Mouse (Mus musculus): ENCODE measurements around the gene Dguok. TPM values are rescaled to one million over a fixed set of nuclear protein-coding genes. Genes with fewer than 3 reads are reported as not detected.
A peak's percentile ranks its signal among the peaks of the same experiment; 100 is the strongest.

Gene Dguok
- polyA plus RNA-seq, 1 experiment from 2014 or later: 63.6 TPM

DNA sequence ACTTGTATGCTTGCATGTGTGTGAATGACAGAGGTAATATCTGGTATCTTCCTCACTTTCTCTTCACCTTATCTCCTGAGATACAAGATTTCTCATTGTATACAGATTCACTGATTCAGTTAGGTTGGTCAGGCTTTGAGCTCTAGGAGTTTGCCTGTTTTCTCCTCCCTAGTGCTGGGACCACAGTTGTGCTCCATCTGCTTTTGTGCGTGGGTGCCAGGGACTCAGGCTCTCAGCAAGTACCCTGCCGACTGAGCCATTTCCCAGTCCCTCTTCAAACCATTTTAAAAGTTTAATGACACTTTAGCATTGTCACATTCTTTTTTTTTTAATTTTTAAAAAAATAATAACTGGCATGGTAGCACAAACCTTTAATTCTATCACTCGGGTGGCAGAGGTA lies 8.4 kb upstream of the Dguok start:
- no peak for DNase-seq (ENCODE audit: extremely low spot score, low spot score)
- no peak overlapping the region for H3K4me3 ChIP-seq
- H3K9me3 ChIP-seq: no peaks in the 10 kb centered on the region
- WGBS: 81% methylated on average over 3 of the region's 3 CpGs
- no peak overlapping the region for H3K27ac ChIP-seq
- no peaks in the 10 kb centered on the region for H3K27me3 ChIP-seq (ENCODE audit: poor library complexity, severe bottlenecking)
- no peaks in the 10 kb centered on the region for H3K4me1 ChIP-seq
- H3K36me3 ChIP-seq (replicated peaks): no peaks in the 10 kb centered on the region

- Histone ChIP-seq H3K27me3 (ENCODE audit: poor library complexity, severe bottlenecking) (no peaks in the 10 kb centered on the region), H3K27ac (no peak overlapping the region), H3K36me3 (replicated peaks) (no peaks in the 10 kb centered on the region), H3K9me3 (no peaks in the 10 kb centered on the region), H3K4me3 (no peak overlapping the region), H3K4me1 (peaks cover 5% of the 10 kb centered on the region)
- peak; percentile 44 for DNase-seq (ENCODE audit: extremely low spot score, low spot score)
- 24% methylated on average over 1 of the region's 1 CpGs for WGBS
Measured at GRCm38 (mm10) chr6:83512495-83512894, 5.7 kb upstream of the Dguok start.

DNA sequence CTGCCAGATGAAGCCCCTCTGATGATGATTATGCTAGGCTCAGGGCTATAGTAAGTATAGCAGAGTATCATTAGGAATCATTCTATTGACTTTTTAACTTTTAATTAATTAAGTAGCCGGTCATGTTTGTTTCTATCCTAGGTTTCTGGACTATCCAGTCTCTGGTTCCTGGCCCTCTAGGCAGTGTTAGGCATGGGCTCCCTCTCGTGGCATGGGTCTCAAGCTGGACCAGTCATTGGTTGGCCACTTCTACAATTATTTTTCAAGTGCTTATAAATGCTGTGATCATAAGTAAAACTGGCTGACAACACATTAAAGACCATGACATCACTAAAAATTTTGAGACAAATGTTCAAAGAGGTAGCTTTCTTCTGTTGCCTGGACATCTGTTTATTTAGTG lies 3.4 kb upstream of the Dguok start:
- Histone ChIP-seq H3K36me3 (replicated peaks) (no peaks in the 10 kb centered on the region), H3K27ac (no peak overlapping the region), H3K9me3 (no peaks in the 10 kb centered on the region), H3K4me3 (no peak overlapping the region), H3K27me3 (ENCODE audit: poor library complexity, severe bottlenecking) (no peaks in the 10 kb centered on the region), H3K4me1 (peaks cover 19% of the 10 kb centered on the region)
- 75% methylated on average over 2 of the region's 2 CpGs for WGBS
- DNase-seq (ENCODE audit: extremely low spot score, low spot score): no peak

GRCm38 (mm10) chr6:83509442-83509841 lies 2.7 kb upstream of the Dguok start:
- 53% methylated on average over 8 of the region's 8 CpGs for WGBS
- DNase-seq (ENCODE audit: extremely low spot score, low spot score): no peak
- H3K27me3 ChIP-seq (ENCODE audit: poor library complexity, severe bottlenecking): no peaks in the 10 kb centered on the region
- no peaks in the 10 kb centered on the region for H3K9me3 ChIP-seq
- peaks cover 24% of the 10 kb centered on the region for H3K4me1 ChIP-seq
- no peak overlapping the region for H3K27ac ChIP-seq
- H3K36me3 ChIP-seq (replicated peaks): no peaks in the 10 kb centered on the region
- no peak overlapping the region for H3K4me3 ChIP-seq

GRCm38 (mm10) chr6:83507168-83507546 lies 388 bp upstream of the Dguok start:
- H3K27ac ChIP-seq: peak overlapping the region; percentile 92
- H3K4me1 ChIP-seq: peaks cover 24% of the 10 kb centered on the region
- no peaks in the 10 kb centered on the region for H3K36me3 ChIP-seq (replicated peaks)
- 40% methylated on average over 6 of the region's 6 CpGs for WGBS
- H3K27me3 ChIP-seq (ENCODE audit: poor library complexity, severe bottlenecking): no peaks in the 10 kb centered on the region
- no peaks in the 10 kb centered on the region for H3K9me3 ChIP-seq
- DNase-seq (ENCODE audit: extremely low spot score, low spot score): no peak
- H3K4me3 ChIP-seq: peak overlapping the region; percentile 82

- 93% methylated on average over 4 of the region's 4 CpGs for WGBS
- Histone ChIP-seq H3K27ac (no peak overlapping the region; the same call in 1 of the 2 replicates), H3K9me3 (no peaks in the 10 kb centered on the region), H3K4me3 (peak overlapping the region; percentile 82), H3K27me3 (ENCODE audit: poor library complexity, severe bottlenecking) (no peaks in the 10 kb centered on the region), H3K36me3 (replicated peaks) (peaks cover 2% of the 10 kb centered on the region), H3K4me1 (peaks cover 24% of the 10 kb centered on the region)
- no peak for DNase-seq (ENCODE audit: extremely low spot score, low spot score)
Measured at GRCm38 (mm10) chr6:83505554-83505953, 1.2 kb downstream of the Dguok start.

DNA sequence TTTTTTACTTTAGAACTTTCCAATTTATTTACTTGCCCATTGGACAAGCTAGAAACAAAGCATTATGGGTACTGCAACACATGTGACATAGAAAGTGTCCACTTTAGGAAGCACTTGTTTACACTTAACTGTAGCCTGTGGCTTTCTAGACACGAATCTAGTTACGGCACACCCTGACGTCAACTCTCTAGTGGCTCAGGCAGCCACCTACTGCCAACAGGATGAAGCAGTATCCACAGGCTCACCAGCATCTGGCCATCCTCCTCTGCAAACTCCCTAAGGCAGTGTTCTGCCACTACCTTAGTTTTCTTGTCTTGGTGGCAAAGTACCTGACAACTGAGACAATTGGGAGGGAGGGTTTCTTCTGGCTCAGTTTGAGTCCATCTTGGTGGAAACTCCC lies 3.4 kb downstream of the Dguok start:
- H3K4me1 ChIP-seq: peaks cover 24% of the 10 kb centered on the region
- no peak overlapping the region for H3K27ac ChIP-seq
- no peaks in the 10 kb centered on the region for H3K27me3 ChIP-seq (ENCODE audit: poor library complexity, severe bottlenecking)
- no peak for DNase-seq (ENCODE audit: extremely low spot score, low spot score)
- peaks cover 14% of the 10 kb centered on the region for H3K36me3 ChIP-seq (replicated peaks)
- 93% methylated on average over 3 of the region's 3 CpGs for WGBS
- H3K4me3 ChIP-seq: no peak overlapping the region
- H3K9me3 ChIP-seq: no peaks in the 10 kb centered on the region

DNA sequence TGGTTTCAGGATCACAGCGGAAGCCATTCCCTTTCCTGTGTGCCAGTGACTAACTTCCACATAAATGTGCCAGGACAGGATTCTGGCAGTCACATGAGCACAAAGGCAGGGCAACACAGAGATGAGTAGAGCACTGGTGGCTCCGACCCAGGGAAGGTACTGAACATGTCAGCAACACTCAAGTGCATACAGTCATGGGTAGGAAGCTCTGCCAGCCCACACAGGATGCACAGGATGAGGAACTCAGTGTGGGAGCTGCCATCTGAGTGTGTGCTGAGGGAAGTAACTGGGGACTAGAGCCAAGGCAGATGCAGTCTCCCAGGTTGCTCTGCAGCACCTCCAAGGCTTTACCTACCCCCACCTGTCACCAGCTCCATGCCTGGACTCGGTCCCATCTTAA lies 4.1 kb downstream of the Dguok start:
- WGBS: 82% methylated on average over 3 of the region's 3 CpGs
- peaks cover 20% of the 10 kb centered on the region for H3K36me3 ChIP-seq (replicated peaks)
- H3K27ac ChIP-seq: no peak overlapping the region
- H3K4me3 ChIP-seq: no peak overlapping the region
- DNase-seq (ENCODE audit: extremely low spot score, low spot score): no peak
- no peaks in the 10 kb centered on the region for H3K27me3 ChIP-seq (ENCODE audit: poor library complexity, severe bottlenecking)
- H3K9me3 ChIP-seq: no peaks in the 10 kb centered on the region
- H3K4me1 ChIP-seq: peaks cover 20% of the 10 kb centered on the region

GRCm38 (mm10) chr6:83501524-83502310 lies 5.1 kb downstream of the Dguok start:
- WGBS: 67% methylated on average over 9 of the region's 9 CpGs
- H3K27me3 ChIP-seq (ENCODE audit: poor library complexity, severe bottlenecking): no peaks in the 10 kb centered on the region
- no peak overlapping the region for H3K27ac ChIP-seq
- no peak overlapping the region for H3K4me3 ChIP-seq
- peaks cover 14% of the 10 kb centered on the region for H3K4me1 ChIP-seq
- no peaks in the 10 kb centered on the region for H3K9me3 ChIP-seq
- DNase-seq (ENCODE audit: extremely low spot score, low spot score): no peak
- H3K36me3 ChIP-seq (replicated peaks): peaks cover 27% of the 10 kb centered on the region

GRCm38 (mm10) chr6:83500462-83500861 lies 6.3 kb downstream of the Dguok start:
- no peak overlapping the region for H3K4me3 ChIP-seq
- 68% methylated on average over 3 of the region's 3 CpGs for WGBS
- DNase-seq (ENCODE audit: extremely low spot score, low spot score): no peak
- H3K27me3 ChIP-seq (ENCODE audit: poor library complexity, severe bottlenecking): no peaks in the 10 kb centered on the region
- H3K4me1 ChIP-seq: peaks cover 7% of the 10 kb centered on the region
- no peak overlapping the region for H3K27ac ChIP-seq
- peaks cover 40% of the 10 kb centered on the region for H3K36me3 ChIP-seq (replicated peaks)
- no peaks in the 10 kb centered on the region for H3K9me3 ChIP-seq

- DNase-seq (ENCODE audit: extremely low spot score, low spot score): no peak
- Histone ChIP-seq H3K27me3 (ENCODE audit: poor library complexity, severe bottlenecking) (no peaks in the 10 kb centered on the region), H3K9me3 (no peaks in the 10 kb centered on the region), H3K27ac (no peak overlapping the region), H3K4me3 (no peak overlapping the region), H3K4me1 (no peaks in the 10 kb centered on the region), H3K36me3 (replicated peaks) (peaks cover 46% of the 10 kb centered on the region)
- 92% methylated on average over 10 of the region's 10 CpGs for WGBS
Measured at GRCm38 (mm10) chr6:83499078-83499477, 7.7 kb downstream of the Dguok start.

- peaks cover 59% of the 10 kb centered on the region for H3K36me3 ChIP-seq (replicated peaks)
- no peak overlapping the region for H3K4me3 ChIP-seq
- H3K9me3 ChIP-seq: no peaks in the 10 kb centered on the region
- no peak overlapping the region for H3K27ac ChIP-seq
- 92% methylated on average over 22 of the region's 22 CpGs for WGBS
- no peak for DNase-seq (ENCODE audit: extremely low spot score, low spot score)
- no peaks in the 10 kb centered on the region for H3K4me1 ChIP-seq
- no peaks in the 10 kb centered on the region for H3K27me3 ChIP-seq (ENCODE audit: poor library complexity, severe bottlenecking)
Measured at GRCm38 (mm10) chr6:83496753-83497710, 9.7 kb downstream of the Dguok start.

All from forebrain, embryonic 10.5 days (tissue).